Mouse (Mus musculus) splenic B cell, adult 2 months (primary cell): ENCODE results near the gene Arl14.

Experiments
- DNase-seq: peaks from one replicate; pipeline ENCODE4 v3.0.0-alpha.2; 2011; ENCODE audit warnings: low read depth, low spot score
- H3K27me3 ChIP-seq: 2 replicates; pipeline ENCODE4 v1.6.1; 2012; ENCODE audit warnings: mild to moderate bottlenecking, low read length, moderate library complexity, mixed read lengths; ENCODE audit not compliant: control insufficient read depth, poor library complexity, insufficient read depth, severe bottlenecking
- H3K36me3 ChIP-seq: 2 replicates; pipeline ENCODE4 v1.6.1; 2012; ENCODE audit warnings: mild to moderate bottlenecking, low read length, moderate library complexity, mixed read lengths; ENCODE audit not compliant: control insufficient read depth, poor library complexity, insufficient read depth, severe bottlenecking

Arl14 gene

DNA sequence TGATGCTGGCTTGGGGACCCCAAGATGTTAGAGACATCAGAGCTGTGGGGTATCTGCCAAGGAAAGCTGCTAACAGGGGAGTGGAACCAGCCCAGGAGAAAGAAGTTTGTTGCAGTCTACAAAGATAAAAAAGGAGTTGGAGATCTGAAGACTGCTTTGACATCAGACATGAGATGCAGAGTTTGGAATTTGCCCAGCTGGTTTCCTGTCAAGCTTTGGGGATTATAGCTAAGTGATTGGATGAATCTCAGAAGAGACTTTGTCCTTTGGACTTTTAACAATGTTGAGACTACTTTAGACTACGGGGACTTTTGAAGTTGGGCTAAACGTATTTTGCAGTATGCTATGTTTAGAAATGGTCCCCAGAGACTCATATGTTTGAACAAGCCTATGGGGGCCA lies 21.0 kb upstream of the Arl14 start:
- Histone ChIP-seq H3K27me3 (no peaks in the 10 kb centered on the region), H3K36me3 (no peaks in the 10 kb centered on the region)
- DNase-seq: no peak

DNA sequence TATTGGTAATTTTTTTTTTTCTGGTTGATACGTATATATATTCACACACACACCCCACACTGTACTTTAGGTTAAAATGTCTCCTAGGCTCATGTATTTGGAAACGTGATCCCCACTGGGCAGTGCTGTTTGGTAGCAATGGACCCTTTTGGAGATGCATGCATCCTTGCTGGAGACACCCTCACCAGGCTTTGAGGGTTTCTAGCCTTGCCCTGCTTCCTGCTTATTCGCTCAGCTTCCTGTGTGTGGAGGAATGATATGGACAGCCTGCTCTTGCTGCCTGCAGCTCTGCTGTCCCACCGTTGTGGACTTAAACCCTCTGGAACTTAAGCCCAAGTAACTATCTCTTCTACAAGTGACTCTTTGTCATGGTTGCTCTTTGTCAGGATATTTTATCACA lies 19.3 kb upstream of the Arl14 start:
- H3K27me3 ChIP-seq: no peaks in the 10 kb centered on the region
- H3K36me3 ChIP-seq: no peaks in the 10 kb centered on the region
- no peak for DNase-seq

DNA sequence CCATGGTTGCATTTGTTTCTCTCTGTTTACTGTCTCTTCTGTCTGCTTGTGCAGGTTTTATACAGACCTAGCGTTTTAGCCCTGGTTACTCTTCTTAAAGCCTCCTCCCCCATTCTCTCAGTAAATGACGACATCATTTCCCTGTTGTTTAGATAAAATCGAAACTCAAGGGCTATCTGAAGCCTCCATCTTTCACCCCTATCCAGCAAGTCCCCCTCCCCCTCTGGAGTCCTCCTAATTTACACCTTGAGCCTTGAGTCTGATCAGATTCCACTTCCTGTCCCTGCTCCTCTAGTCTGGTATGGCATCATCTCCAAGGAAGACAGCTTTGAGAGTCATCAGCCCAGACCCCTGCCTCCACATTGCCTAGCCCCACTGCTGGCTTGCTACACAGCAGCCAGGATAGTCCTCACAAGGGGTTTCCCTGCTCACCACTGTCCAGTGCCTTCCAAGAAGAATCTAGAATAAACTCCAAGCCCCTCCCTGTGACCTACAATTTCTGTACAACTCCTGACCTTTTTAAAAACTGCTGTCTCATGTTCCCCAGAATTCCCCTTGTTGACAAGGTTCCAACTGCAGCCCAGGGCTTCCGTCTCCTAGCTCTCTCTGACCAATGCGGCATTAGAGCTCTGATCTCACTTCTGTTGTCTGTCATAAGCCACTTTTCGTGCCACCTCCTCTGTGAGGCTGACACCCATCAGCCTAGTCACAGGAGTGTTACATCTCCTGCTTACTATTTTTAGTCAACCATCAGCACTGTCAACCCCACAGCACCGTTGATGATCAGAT lies 16.8 kb upstream of the Arl14 start:
- Histone ChIP-seq H3K27me3 (no peaks in the 10 kb centered on the region), H3K36me3 (no peaks in the 10 kb centered on the region)
- DNase-seq: peak; percentile 23

DNA sequence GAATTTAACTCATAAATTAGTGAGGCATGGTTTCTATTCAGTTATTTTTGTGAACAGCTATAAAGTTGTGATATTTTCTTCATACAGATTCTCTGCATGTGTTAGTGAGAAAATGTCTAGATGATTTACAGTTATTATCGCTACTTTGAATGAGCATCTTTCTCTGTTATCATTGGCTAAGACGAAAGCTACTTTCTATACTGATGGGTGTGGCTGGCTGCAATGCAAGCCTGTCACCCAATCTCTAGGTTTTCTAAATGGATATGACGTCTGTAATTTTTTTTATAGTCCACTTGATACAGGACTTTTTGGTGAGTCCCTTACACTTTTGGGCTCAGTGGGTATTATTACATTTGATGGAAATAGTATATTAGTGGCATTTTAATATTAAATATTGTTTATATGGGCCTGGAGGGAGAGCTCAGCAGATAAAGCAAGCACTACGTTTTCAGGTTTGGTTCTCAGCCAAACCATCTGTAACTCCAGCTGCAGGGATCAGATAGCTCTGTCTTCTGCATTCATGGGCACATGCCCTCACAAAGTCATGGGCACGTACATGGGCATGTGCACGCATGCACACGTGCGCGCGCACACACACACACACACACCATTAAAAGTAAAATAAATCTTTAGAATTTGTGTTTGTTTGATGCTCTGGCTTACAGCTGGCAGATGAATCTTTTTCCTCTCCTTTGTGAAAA lies 15.9 kb upstream of the Arl14 start:
- no peaks in the 10 kb centered on the region for H3K36me3 ChIP-seq
- H3K27me3 ChIP-seq: no peaks in the 10 kb centered on the region
- DNase-seq: no peak

DNA sequence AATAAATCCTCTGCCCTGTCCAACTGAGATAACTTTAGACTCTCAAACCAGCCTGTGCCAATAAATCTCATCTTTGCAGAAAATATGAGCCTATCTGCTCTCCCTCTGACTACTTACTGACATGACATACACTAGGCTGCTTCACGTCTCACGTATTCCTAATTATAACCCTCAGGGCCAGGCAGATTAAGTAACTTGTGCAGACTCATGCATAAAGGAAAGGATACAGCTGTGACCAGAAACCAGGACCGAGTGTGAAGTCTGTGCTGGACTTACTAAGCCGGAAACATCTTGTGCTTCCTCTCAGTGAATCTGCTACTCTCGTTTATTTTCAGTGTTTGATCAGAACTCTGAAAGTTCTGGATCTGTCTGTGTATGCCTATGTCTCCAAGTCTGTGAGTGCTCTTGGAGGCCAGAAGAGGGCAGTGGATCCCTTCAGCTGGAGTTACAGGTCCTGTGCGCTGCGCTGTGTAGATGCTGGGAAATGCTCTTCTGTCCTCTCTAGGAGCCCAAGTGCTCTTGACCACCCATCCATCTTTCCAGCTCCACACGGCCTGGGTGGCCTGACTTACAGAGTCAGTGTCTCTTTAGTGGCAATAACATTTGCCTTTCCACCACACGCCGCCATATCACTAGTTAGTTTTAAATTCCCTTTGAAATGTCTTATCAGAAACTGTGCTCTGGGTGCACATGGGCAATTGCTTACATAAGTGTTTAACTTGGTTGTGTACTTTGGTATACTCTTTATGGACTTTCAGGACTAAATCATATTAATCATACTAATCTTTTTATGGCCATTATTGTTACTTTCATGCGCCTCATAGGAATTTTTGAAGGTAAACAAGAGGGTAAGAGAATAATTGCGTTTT lies 13.5 kb upstream of the Arl14 start:
- peak; percentile 70 for DNase-seq
- no peaks in the 10 kb centered on the region for H3K27me3 ChIP-seq
- no peaks in the 10 kb centered on the region for H3K36me3 ChIP-seq

DNA sequence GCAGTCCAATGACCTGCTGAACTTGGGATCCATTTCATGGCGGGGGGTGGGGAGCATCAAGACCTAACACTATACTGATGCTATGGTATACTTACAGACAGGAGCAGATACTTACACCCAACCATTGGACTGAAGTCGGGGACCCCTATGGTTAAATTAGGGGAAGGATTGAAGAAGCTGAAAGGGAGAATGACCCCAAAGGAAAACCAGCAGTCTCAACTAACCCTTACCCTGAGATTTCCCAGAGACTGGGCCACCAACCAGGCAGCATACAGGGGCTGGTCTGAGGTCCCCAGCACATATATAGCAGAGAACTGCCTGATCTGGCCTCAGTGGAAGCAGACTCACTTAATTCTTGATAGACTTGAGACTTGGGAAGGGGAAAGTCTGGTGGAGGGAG lies 10.0 kb upstream of the Arl14 start:
- no peaks in the 10 kb centered on the region for H3K36me3 ChIP-seq
- no peak for DNase-seq
- no peaks in the 10 kb centered on the region for H3K27me3 ChIP-seq

DNA sequence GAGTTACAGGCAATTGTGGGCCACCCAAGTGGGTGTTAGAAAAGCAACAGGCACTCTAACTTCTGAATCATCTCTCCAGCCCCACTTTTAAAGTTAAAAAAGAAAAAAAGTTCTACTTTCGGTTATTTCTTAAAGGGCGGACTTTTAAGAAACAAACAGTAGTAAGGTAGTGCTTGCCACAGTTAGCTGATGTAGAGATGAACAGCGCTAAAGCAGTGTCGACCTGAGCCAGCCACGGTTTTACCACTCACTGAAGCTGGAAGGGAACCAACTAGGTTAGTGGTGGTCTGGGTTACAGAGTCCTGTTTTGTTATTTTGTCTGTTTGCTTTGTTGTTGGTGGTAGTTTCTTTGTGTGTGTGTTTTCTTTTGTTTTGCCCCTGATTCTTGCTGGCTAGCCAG lies 8.8 kb upstream of the Arl14 start:
- DNase-seq: no peak
- no peaks in the 10 kb centered on the region for H3K36me3 ChIP-seq
- H3K27me3 ChIP-seq: no peaks in the 10 kb centered on the region

DNA sequence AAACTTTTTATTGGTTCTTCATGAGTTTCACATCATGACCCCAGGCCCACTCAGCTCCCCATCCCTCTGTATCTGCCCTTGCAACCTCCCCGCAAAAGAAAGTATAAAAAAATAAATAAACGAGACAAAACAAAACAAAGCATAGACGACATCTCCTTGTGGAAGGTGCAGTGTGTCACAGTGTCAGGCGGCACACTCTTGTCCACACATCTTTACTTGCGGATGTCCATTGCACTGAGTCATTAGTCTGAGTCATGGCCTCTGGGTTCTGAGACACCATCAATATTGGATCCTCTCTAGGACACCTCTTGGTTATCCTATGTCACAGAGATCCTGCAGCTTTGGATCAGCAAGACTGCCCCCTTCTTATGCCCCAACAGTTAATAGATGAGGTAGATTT lies 7.7 kb upstream of the Arl14 start:
- Histone ChIP-seq H3K27me3 (no peaks in the 10 kb centered on the region), H3K36me3 (no peaks in the 10 kb centered on the region)
- no peak for DNase-seq

DNA sequence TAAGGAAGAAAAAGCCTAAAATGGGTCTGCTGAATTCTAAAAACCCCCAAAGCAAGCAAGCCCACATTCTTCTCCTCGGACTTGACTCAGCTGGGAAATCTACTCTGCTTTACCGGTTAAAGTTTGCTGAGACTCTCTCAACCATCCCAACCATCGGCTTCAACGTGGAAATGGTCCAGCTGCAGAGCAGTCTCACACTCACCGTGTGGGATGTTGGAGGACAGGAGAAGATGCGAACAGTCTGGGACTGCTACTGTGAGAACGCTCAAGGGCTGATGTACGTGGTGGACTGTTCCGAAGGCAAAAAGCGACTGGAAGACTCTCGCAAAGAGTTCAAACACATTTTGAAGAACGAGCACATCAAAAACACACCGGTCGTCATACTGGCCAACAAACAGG lies 282 bp downstream of the Arl14 start:
- no peak for DNase-seq
- Histone ChIP-seq H3K27me3 (no peaks in the 10 kb centered on the region), H3K36me3 (no peaks in the 10 kb centered on the region)

DNA sequence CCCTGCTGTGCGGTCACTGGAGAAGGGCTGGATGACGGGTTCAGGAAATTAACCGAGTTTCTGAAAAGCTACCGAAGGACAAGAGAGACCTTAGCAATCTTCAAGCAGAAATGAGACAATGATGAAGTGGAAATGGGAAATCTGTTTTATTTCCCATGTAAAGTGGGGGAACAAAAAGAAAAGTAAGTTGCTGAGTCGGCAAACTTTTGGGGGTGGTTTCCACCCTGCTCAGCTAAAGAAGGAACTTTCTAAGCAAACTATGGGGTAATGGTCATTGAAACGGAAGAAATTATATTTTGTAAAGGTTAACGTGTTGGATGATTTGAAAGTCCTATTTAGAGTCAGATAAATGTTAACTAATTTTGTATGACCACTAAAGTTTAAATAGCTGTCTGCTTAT lies 768 bp downstream of the Arl14 start:
- Histone ChIP-seq H3K27me3 (no peaks in the 10 kb centered on the region), H3K36me3 (no peaks in the 10 kb centered on the region)
- DNase-seq: no peak

DNA sequence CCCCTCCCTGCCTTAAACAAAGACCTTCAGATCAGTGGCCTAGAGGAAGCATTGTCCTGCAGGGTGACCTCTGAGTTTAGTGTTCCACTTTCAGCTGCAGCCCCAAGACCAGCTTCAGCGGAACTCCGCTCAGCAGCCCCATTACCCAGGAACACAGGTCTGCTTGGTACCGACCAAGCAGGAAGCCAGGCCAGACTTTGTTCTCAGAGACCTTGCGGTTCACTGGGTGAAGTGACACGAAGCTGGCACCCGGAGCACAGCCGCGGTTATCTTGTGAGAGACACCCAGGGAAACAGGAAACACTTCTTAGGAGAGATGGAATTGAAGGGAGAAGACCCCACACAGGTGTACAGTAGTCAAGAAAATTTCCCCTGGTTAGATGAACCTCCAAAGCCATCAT lies 1.4 kb downstream of the Arl14 start:
- peak; percentile 44 for DNase-seq
- H3K27me3 ChIP-seq: no peaks in the 10 kb centered on the region
- H3K36me3 ChIP-seq: no peaks in the 10 kb centered on the region

DNA sequence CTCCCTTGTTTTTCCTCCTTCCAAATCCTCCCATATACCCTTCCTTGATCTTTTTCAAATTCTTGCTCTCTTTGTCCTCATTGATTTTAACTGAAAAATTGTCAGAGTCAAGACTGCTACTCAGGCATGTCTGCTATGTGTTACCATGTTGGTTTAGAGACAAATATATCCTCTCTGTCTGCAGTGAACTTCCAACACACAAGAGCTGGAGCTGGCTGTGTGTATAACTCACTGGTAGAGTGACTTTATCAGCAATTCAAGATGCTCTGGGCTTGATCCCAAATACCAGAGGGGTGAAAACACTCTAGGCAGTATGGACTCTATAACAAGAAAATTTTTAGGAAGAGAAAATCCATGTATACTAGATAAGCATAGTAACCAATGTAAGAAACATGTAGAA lies 2.8 kb downstream of the Arl14 start:
- no peaks in the 10 kb centered on the region for H3K27me3 ChIP-seq

DNA sequence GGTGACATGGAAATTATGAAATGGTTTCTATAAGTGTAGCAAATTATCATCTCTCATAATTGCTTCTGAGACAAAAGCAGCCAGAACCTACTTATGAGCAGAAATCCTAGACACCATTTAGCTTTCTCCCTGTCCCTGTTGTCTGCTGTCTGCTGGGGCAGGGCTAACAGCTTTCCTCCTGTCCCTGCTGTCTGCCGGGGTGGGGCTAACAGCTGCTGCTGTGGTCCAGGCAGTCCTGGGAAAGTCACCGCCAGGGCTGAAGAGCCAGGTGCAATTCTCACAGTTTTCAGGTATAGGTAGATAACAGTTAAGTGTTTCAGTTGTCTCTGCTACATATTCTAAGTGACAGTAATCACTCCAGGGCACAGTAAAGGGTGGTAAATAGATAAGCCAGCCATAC lies 4.3 kb downstream of the Arl14 start:
- DNase-seq: no peak
- Histone ChIP-seq H3K27me3 (no peaks in the 10 kb centered on the region), H3K36me3 (no peaks in the 10 kb centered on the region)

More for the DNA sequence above, 2.8 kb downstream of the Arl14 start:
- no peaks in the 10 kb centered on the region for H3K36me3 ChIP-seq
- no peak for DNase-seq

DNA sequence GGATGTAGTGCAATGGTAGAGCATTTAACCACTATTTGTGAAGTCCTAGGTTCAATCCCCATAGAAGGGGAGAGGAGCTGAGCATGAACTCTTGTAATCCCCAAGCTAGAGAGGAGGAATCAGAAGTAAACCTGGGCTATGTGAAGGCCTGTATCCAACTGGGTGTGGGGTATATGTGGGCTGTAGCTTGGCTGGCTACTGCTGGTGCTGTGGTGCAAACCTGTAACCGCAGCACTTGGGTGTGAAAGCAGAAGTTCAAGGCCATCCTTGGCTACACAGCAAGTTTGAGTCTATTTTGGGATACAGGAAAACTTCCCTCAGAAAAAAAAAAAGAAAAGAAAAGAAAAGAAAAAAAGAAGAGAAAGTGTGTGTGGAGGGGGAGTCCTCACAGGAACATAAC lies 5.8 kb downstream of the Arl14 start:
- DNase-seq: peak; percentile 45
- H3K27me3 ChIP-seq: no peaks in the 10 kb centered on the region
- no peaks in the 10 kb centered on the region for H3K36me3 ChIP-seq
